Mouse (Mus musculus) embryonic fibroblast, embryonic 13.5 days (primary cell): ENCODE data around the gene Commd2. TPM values are rescaled to one million over a fixed set of nuclear protein-coding genes. Genes with fewer than 3 reads are reported as not detected.

Experiments
- H3K27ac ChIP-seq: 2 replicates; pipeline ENCODE4 v1.5.1; 2012; ENCODE audit warnings: low read length, control low read depth, inconsistent platforms; ENCODE audit not compliant: insufficient read depth
- H3K4me1 ChIP-seq: 2 replicates; pipeline ENCODE4 v1.6.1; 2011; ENCODE audit warnings: low read length; ENCODE audit not compliant: control insufficient read depth, insufficient read depth
- H3K4me3 ChIP-seq: 2 replicates; pipeline ENCODE4 v1.5.1; 2011; ENCODE audit warnings: mild to moderate bottlenecking, control low read depth, low read length; ENCODE audit not compliant: insufficient read depth
- CTCF ChIP-seq: IDR thresholded peaks from 2 replicates; pipeline ENCODE4 v1.5.1; 2011; ENCODE audit warnings: mild to moderate bottlenecking, control low read depth, low read length, moderate library complexity, borderline replicate concordance; ENCODE audit not compliant: insufficient read depth
- POLR2A ChIP-seq: IDR thresholded peaks from 2 replicates; pipeline ENCODE4 v1.6.1; 2011; ENCODE audit warnings: low read depth, mild to moderate bottlenecking, control low read depth, low read length, moderate library complexity
- polyA plus RNA-seq: library from polyadenylated mRNA; stranded (reverse); fragments of >200 nt; gene quantifications from 2 replicates; pipeline ENCODE4 v1.2.4, GENCODE M21; 2011; ENCODE audit warnings: low read depth; ENCODE audit not compliant: missing spikeins, insufficient read length

The Commd2 gene
- 35.8 and 37.8 TPM in 2 replicates for polyA plus RNA-seq

DNA sequence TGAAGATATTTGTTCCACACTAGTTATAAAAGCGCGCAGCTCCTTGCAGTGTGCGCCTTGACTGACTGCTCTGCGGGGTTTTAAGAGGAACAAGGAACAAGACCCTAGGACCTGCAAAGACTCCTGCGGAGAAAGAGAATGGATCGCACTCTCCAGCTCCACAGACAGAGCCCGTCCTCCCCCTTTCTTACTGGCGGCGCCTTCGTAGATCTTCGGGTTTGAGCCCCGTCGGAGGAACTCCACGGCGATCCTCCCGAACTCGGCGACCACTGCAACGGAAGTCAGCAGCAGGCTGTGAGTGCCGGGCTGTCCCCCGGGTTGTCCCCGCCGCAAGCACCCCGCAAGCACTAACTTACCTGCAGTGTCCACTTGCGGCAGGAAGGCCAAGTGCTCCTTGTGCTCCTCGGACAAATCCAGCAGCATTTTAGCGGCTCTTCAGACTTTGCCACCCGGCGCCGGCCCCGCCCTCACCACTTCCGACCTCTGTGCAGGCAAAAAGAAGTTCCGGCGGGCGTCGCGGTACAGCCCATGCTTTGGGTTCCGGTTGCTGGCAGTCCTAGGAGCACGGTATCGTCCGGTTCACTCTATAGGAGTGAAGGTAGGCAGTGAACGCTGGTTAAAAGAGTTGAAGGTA, at the start of gene Commd2:
Commd2 (minus strand) TSS at position 485 of the 634 bp plus-strand sequence.
- H3K4me1 ChIP-seq, result no peaks in the 10 kb centered on the region
- TF ChIP-seq CTCF (no peak), POLR2A (peak; percentile 81)

GRCm38 (mm10) chr3:57696779-57697178, 45.3 kb upstream of the Commd2 start:
- Histone ChIP-seq H3K27ac (no peak overlapping the region), H3K4me1 (no peaks in the 10 kb centered on the region), H3K4me3 (no peak overlapping the region)
- no peak for TF ChIP-seq CTCF
- no peak for TF ChIP-seq POLR2A

More for the DNA sequence above, at the start of gene Commd2:
- H3K27ac ChIP-seq, result peak within 1 kb of the TSS; percentile 45; the same call in 1 of the 2 replicates
- H3K4me3 ChIP-seq, result peak within 1 kb of the TSS; percentile 98

- no peak for TF ChIP-seq CTCF
- TF ChIP-seq POLR2A, result no peak
- H3K27ac ChIP-seq, result no peak overlapping the region
- no peaks in the 10 kb centered on the region for H3K4me1 ChIP-seq
- H3K4me3 ChIP-seq, result no peak overlapping the region
These were observed 44.7 kb upstream of the Commd2 start for GRCm38 (mm10) chr3:57696249-57696648.

DNA sequence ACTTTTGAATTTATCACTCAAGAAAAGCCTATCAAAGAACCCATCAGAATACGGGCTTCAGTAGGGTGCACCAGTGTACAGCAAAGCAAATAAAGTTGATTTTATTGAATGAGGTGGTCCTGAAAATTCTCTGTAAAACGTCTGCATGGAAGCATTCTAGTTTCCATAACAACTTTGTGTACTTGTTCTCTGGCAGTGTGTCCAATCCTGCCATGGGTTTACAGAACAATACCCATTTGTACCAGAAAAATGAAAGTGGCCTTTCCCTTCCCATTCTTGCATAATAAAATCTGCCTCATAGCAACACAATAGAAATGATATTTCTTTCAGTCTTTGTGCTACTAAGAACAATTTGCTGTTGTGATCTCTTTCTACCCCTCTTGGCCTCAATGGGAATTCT, 41.2 kb upstream of the Commd2 start, which contains the start of gene Ankub1:
Ankub1 (minus strand) TSS at position 81 of the 400 bp plus-strand sequence.
- no peak within 1 kb of the TSS for H3K27ac ChIP-seq
- peaks cover 3% of the 10 kb centered on the region; the same call in 1 of the 2 replicates for H3K4me1 ChIP-seq
- H3K4me3 ChIP-seq, result no peak within 1 kb of the TSS
- TF ChIP-seq CTCF, result no peak
- no peak for TF ChIP-seq POLR2A

DNA sequence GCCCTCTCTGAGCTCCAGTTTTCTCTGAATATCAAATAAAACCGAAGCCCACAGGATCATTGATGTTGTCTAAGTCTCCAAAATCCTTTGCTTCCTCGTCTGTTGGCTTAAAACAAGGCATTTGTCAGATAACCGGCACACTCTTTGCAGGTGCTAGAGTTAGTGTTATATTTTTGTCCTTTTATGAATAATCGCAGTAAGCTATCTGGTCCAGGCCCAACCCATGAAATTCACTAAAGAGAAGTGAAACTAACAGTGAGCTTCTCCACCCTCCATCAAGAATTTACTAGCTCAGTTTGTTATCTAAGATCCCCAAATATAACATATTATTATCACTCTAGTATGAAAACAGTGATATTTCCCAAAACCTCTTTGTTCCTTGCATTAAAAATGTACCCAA, 40.3 kb upstream of the Commd2 start:
- Histone ChIP-seq H3K4me3 (no peak overlapping the region), H3K27ac (no peak overlapping the region), H3K4me1 (peaks cover 3% of the 10 kb centered on the region; the same call in 1 of the 2 replicates)
- TF ChIP-seq POLR2A (no peak), CTCF (no peak)

DNA sequence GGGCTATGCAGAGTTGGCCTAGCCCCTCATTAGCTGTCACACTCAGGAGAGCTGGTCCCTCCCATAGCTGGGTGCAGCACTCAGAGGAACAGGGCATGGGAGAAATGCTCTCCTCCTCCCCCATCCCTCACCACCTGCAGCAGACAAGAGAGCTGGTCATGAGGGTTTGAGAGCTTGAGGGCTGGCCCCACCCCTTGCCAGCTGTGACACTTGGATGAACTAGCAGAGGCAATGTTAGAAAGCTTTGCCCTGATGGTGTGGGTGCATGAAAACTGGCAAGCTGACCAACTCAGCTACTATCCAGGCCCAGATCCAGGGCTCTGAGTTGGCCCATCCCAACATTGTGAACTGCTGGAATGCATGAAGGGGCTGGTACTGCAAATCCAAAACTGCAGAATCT, 26.3 kb upstream of the Commd2 start:
- Histone ChIP-seq H3K4me1 (no peaks in the 10 kb centered on the region), H3K4me3 (no peak overlapping the region), H3K27ac (no peak overlapping the region)
- TF ChIP-seq CTCF (no peak), POLR2A (no peak)

DNA sequence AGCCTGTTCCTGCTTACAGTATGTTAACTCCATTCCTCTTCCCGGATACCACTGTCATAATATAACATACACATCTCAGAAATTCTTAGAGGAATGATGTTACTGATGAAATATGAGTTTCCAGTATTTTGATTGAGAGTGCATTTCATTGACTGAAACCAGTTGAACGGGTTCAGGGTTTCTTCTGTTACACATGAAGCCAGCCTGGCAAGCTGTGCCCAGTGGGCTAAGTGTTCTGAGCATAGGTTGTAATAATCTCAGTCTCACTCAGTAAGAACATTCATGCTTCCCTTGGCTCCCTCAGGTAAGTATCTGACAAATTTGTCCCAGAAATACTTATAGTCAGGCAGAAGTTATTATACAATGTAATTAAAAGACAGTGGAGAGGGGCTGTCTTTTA, 22.6 kb upstream of the Commd2 start:
- Histone ChIP-seq H3K4me1 (no peaks in the 10 kb centered on the region), H3K4me3 (no peak overlapping the region), H3K27ac (no peak overlapping the region)
- TF ChIP-seq POLR2A, result no peak
- no peak for TF ChIP-seq CTCF

- H3K27ac ChIP-seq, result no peak overlapping the region
- H3K4me1 ChIP-seq, result no peaks in the 10 kb centered on the region
- no peak overlapping the region for H3K4me3 ChIP-seq
- TF ChIP-seq CTCF, result no peak
- no peak for TF ChIP-seq POLR2A
These were observed 22.1 kb upstream of the Commd2 start for GRCm38 (mm10) chr3:57673586-57673985.

DNA sequence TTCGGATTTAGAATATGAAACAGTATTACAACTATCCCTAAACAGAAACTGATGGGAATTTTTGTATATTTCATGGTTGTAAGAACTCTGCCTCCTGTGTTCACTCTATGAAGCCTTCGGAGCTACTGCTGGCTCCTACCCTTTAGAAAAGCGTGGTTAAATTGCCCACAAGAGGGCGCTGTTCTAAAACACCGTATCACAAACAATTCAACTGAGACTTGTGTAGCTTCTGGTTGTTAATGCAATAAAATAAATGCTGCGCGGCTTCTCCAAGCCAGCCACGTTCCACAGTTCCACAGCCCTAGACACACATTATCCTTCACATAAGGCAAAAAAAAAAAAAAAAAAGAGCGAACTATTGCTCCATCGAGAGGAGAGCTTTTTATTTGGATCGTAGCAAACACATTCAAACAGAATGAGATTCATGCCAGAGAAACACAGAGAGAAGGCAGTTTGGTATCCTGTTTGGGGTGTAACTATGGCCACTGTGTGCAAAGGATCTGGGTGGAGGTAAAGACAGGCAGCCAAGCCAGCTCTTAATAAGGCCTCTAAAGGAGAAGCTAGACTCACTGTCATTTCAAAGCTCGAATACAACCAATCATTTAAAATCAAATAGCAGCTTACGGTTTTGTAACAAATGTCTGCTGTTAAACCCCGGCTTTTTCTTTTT, 15.7 kb upstream of the Commd2 start:
- no peak for TF ChIP-seq POLR2A
- no peak overlapping the region for H3K4me3 ChIP-seq
- no peaks in the 10 kb centered on the region for H3K4me1 ChIP-seq
- H3K27ac ChIP-seq, result no peak overlapping the region

- Histone ChIP-seq H3K27ac (no peak overlapping the region), H3K4me3 (no peak overlapping the region), H3K4me1 (no peaks in the 10 kb centered on the region)
- TF ChIP-seq POLR2A (no peak), CTCF (no peak)
These were observed 14.4 kb upstream of the Commd2 start for GRCm38 (mm10) chr3:57665880-57666279.
